8 mouse cellular contexts compared by ENCODE assay signal in genomic region chr12:86912335-86913093, GRCm38 (mm10). TPM values are rescaled to one million over a fixed set of nuclear protein-coding genes. Genes with fewer than 3 reads are reported as not detected.
A peak's percentile ranks its signal among the peaks of the same experiment; 100 is the strongest.
DNase-seq lines count a peak whose midpoint lies in the region; ATAC-seq and TF ChIP-seq lines count a peak whose summit lies in the region.

No protein-coding gene starts in this region.

- no peak overlapping the region for H3K27ac ChIP-seq in intestine, embryonic 14.5 days (ENCODE audit: low read depth)
- no peak overlapping the region for H3K27ac ChIP-seq in intestine, postnatal 0 days (ENCODE audit: low read depth, low read length)
- peak overlapping the region; percentile 51; the same call in 1 of the 2 replicates for H3K27ac ChIP-seq in hindbrain, embryonic 11.5 days (ENCODE audit: low read depth, low read length)
- H3K27ac ChIP-seq in midbrain, embryonic 16.5 days (ENCODE audit: low read length), result peak overlapping the region; percentile 91

- DNase-seq in intestine, embryonic 14.5 days (ENCODE audit: low spot score), result no peak
- peak; percentile 96 for DNase-seq in R1 (ENCODE audit: low read depth, low spot score)
- DNase-seq in hindbrain, embryonic 11.5 days (ENCODE audit: low spot score), result peak; percentile 33
- DNase-seq in right cerebral cortex, postnatal 14 days, result no peak
- no peak for DNase-seq in B cell, adult 2 months
- DNase-seq in frontal cortex, postnatal 25 days (ENCODE audit: low spot score in 2 of 2), result no peak

- no peak for ATAC-seq in intestine, embryonic 14.5 days (replicated peaks; ENCODE audit: low FRiP score, low TSS enrichment, low read depth)
- no peak for ATAC-seq in intestine, postnatal 0 days
- peak; percentile 58 for ATAC-seq in hindbrain, embryonic 11.5 days (ENCODE audit: low FRiP score)
- ATAC-seq in midbrain, embryonic 16.5 days, result no peak

- no peaks in the 10 kb centered on the region for H3K36me3 ChIP-seq in intestine, embryonic 14.5 days (ENCODE audit: control insufficient read depth, insufficient read depth, low read length)
- no peaks in the 10 kb centered on the region for H3K36me3 ChIP-seq in intestine, postnatal 0 days (ENCODE audit: control insufficient read depth, insufficient read depth)
- no peaks in the 10 kb centered on the region for H3K36me3 ChIP-seq in hindbrain, embryonic 11.5 days (ENCODE audit: control insufficient read depth, insufficient read depth, low read length)
- H3K36me3 ChIP-seq in midbrain, embryonic 16.5 days (ENCODE audit: control insufficient read depth, insufficient read depth, low read length), result no peaks in the 10 kb centered on the region

- H3K4me3 ChIP-seq in intestine, embryonic 14.5 days (ENCODE audit: low read depth, low read length), result no peak overlapping the region
- no peak overlapping the region for H3K4me3 ChIP-seq in intestine, postnatal 0 days (ENCODE audit: low read depth, low read length)
- H3K4me3 ChIP-seq in hindbrain, embryonic 11.5 days (ENCODE audit: low read depth, low read length), result no peak overlapping the region
- no peak overlapping the region for H3K4me3 ChIP-seq in midbrain, embryonic 16.5 days (ENCODE audit: low read depth, low read length)

- H3K9me3 ChIP-seq in intestine, embryonic 14.5 days (ENCODE audit: control insufficient read depth, low read length), result no peaks in the 10 kb centered on the region
- H3K9me3 ChIP-seq in intestine, postnatal 0 days (ENCODE audit: control insufficient read depth), result no peaks in the 10 kb centered on the region
- H3K9me3 ChIP-seq in hindbrain, embryonic 11.5 days (ENCODE audit: control insufficient read depth, low read length), result no peaks in the 10 kb centered on the region
- no peaks in the 10 kb centered on the region for H3K9me3 ChIP-seq in midbrain, embryonic 16.5 days (replicated peaks; ENCODE audit: control insufficient read depth, low read length, poor library complexity, severe bottlenecking)

- 8% methylated on average over 20 of the region's 22 CpGs for WGBS in intestine, embryonic 14.5 days
- 9% methylated on average over 22 of the region's 22 CpGs for WGBS in intestine, postnatal 0 days
- 8% methylated on average over 21 of the region's 22 CpGs for WGBS in hindbrain, embryonic 11.5 days
- WGBS in midbrain, embryonic 16.5 days, result 9% methylated on average over 22 of the region's 22 CpGs

- no peaks in the 10 kb centered on the region for H3K27me3 ChIP-seq in intestine, embryonic 14.5 days (replicated peaks; ENCODE audit: control insufficient read depth, insufficient read depth, low read length)
- no peaks in the 10 kb centered on the region for H3K27me3 ChIP-seq in intestine, postnatal 0 days (replicated peaks; ENCODE audit: control insufficient read depth, insufficient read depth, low read length)
- H3K27me3 ChIP-seq in hindbrain, embryonic 11.5 days (ENCODE audit: control insufficient read depth, insufficient read depth, low read length), result peaks cover 3% of the 10 kb centered on the region; the same call in 1 of the 2 replicates
- H3K27me3 ChIP-seq in midbrain, embryonic 16.5 days (ENCODE audit: control insufficient read depth, insufficient read depth, low read depth, low read length), result no peaks in the 10 kb centered on the region

- H3K9ac ChIP-seq in intestine, embryonic 14.5 days (ENCODE audit: low read length), result no peak overlapping the region
- H3K9ac ChIP-seq in intestine, postnatal 0 days (ENCODE audit: low read depth, low read length), result no peak overlapping the region
- peak overlapping the region; percentile 27; the same call in 1 of the 2 replicates for H3K9ac ChIP-seq in hindbrain, embryonic 11.5 days (ENCODE audit: low read depth, low read length)
- peak overlapping the region; percentile 50; the same call in 1 of the 2 replicates for H3K9ac ChIP-seq in midbrain, embryonic 16.5 days (ENCODE audit: low read depth, low read length)

- TF ChIP-seq CTCF in intestine, postnatal 0 days (IDR thresholded peaks at IDR 0.05; ENCODE audit: low read depth), result no peak

- H3K4me1 ChIP-seq in intestine, embryonic 14.5 days (replicated peaks; ENCODE audit: control insufficient read depth, insufficient read depth, low read length), result peaks cover 16% of the 10 kb centered on the region
- H3K4me1 ChIP-seq in intestine, postnatal 0 days (replicated peaks; ENCODE audit: control insufficient read depth, insufficient read depth, low read length), result 0 out of 2 replicates have a peak, but pooled peaks cover 3% of the 10 kb centered on the region
- peaks cover 8% of the 10 kb centered on the region for H3K4me1 ChIP-seq in hindbrain, embryonic 11.5 days (replicated peaks; ENCODE audit: control insufficient read depth, insufficient read depth, low read length)
- H3K4me1 ChIP-seq in midbrain, embryonic 16.5 days (ENCODE audit: control insufficient read depth, insufficient read depth, low read length), result peaks cover 26% of the 10 kb centered on the region

- H3K4me2 ChIP-seq in intestine, embryonic 14.5 days (ENCODE audit: low read length), result peak overlapping the region; percentile 20; the same call in 1 of the 2 replicates
- no peak overlapping the region for H3K4me2 ChIP-seq in intestine, postnatal 0 days (replicated peaks; ENCODE audit: low read depth)
- peak overlapping the region; percentile 1; the same call in 1 of the 2 replicates for H3K4me2 ChIP-seq in hindbrain, embryonic 11.5 days (replicated peaks; ENCODE audit: low read depth, low read length)
- H3K4me2 ChIP-seq in midbrain, embryonic 16.5 days (ENCODE audit: low read length), result no peak overlapping the region; the same call in 1 of the 2 replicates

RNA-seq across cellular contexts. Expression of gene Irf2bpl, which starts 27.9 kb away (rescaled TPM):
- polyA plus RNA-seq in intestine, embryonic 14.5 days (2014; fragmentation: Nextera tagmentation; extraction: Ambion mirVana), result 16.3 and 18.4 TPM in 2 replicates
- polyA plus RNA-seq in intestine, postnatal 0 days (2015; fragmentation: Nextera tagmentation; extraction: Ambion mirVana), result 10.0 and 10.7 TPM in 2 replicates
- polyA plus RNA-seq in hindbrain, embryonic 11.5 days (2014; fragmentation: Nextera tagmentation; extraction: Ambion mirVana), result 16.0 and 21.3 TPM in 2 replicates
- 69.3 and 76.9 TPM in 2 replicates for polyA plus RNA-seq in midbrain, embryonic 16.5 days (2015; fragmentation: Nextera tagmentation; extraction: Ambion mirVana)

RNA-seq across cellular contexts. Expression of gene Cipc, which starts 34.3 kb away (rescaled TPM):
- 16.3 and 16.9 TPM in 2 replicates for polyA plus RNA-seq in intestine, embryonic 14.5 days (2014; fragmentation: Nextera tagmentation; extraction: Ambion mirVana)
- polyA plus RNA-seq in intestine, postnatal 0 days (2015; fragmentation: Nextera tagmentation; extraction: Ambion mirVana), result 3.2 and 3.8 TPM in 2 replicates
- polyA plus RNA-seq in hindbrain, embryonic 11.5 days (2014; fragmentation: Nextera tagmentation; extraction: Ambion mirVana), result 32.2 and 39.5 TPM in 2 replicates
- polyA plus RNA-seq in midbrain, embryonic 16.5 days (2015; fragmentation: Nextera tagmentation; extraction: Ambion mirVana), result 56.6 and 57.8 TPM in 2 replicates

Comparison
In these comparisons a context has a peak if more than half of its experiments do, and no peak if none do; other contexts are left out.
1. H3K4me2 ChIP-seq: peak in intestine, embryonic 14.5 days (single experiment) and hindbrain, embryonic 11.5 days (single experiment); none in intestine, postnatal 0 days (single experiment) and midbrain, embryonic 16.5 days (single experiment).
2. DNase-seq: peak in R1 (single experiment) and hindbrain, embryonic 11.5 days (single experiment); none in intestine, embryonic 14.5 days (single experiment), right cerebral cortex, postnatal 14 days (single experiment), B cell, adult 2 months (0 of 2) and frontal cortex, postnatal 25 days (0 of 2).
3. H3K27ac ChIP-seq: peak in hindbrain, embryonic 11.5 days (single experiment) and midbrain, embryonic 16.5 days (single experiment); none in intestine, embryonic 14.5 days (single experiment) and intestine, postnatal 0 days (single experiment).
4. H3K9ac ChIP-seq: peak in hindbrain, embryonic 11.5 days (single experiment) and midbrain, embryonic 16.5 days (single experiment); none in intestine, embryonic 14.5 days (single experiment) and intestine, postnatal 0 days (single experiment).